Mouse (Mus musculus): ENCODE results near the gene Gata5.

Gene Gata5

DNA sequence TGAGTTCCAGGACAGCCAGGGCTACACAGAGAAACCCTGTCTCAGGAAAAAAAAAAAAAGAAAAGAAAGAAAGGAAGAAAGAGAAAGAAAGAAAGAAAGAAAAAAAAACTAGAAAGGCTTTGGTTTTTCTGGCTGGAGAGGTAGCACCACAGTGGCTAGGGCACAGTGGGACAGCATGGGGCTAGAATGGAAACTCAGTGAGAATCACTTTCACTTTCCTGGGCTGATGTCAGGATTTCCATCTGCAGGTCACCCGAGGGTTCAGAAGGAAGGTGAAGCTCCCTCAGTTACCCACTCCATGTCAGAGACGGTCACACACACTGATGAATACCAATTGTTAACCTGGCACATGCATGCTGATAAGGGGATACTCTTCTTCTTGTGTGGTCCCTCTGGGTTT is 26.8 kb downstream of the Gata5 start:
- no peak for DNase-seq (ENCODE audit: low spot score)

DNA sequence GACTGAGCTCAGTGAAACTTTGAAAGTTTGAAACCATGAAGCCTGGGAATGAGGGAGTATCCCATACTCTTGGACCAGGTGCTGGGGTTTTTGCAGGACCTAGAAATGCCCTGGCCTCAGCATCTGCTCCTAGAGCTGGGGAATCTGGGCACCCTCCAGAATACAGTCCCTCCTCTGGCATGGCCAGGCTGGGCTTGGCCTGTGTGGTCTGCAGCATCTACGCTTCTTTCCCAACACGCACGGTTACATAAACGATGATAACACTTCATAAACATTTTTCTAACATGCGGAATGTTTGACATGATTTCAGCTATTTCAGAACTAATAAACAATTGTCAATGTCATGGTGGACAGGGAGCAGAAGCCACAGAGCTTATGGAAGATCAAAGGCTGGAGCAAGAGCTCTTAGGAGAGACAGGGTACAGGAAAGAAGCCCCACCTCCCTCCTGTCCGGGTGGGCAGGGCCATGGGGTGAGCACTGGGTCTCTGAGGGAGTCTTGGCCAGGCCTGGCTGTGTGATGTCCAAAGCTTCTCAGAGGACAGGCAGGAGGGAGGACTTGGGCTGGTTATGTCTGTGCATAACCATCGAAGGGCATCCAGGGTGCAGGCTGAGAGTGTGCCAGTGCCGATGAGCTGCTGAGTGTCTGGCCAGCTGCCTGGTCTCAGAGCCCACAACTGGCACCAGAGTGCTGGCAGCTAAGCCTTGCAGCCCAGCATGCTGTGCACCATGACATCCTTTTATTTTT is 27.9 kb downstream of the Gata5 start:
- no peak for DNase-seq (ENCODE audit: low spot score)

DNA sequence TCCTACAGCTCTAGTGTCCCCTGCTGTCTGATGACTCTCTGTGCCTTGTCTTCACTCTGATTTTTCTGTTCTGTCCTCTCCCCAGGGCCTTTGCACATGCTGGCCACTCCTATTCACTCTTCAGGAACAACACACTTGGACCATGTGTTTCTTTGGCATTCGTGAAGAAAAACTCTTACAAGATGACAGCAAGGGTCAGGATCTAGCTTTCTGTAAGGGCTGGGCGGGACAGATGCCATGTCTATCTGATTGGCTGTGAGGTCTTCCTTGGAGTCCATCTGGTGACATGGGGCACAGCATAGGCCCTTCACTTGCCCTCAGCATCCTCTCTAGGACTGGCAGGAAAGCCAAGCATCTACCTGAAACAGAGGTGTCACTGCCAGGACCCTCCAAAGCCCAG is 28.5 kb downstream of the Gata5 start:
- no peak for DNase-seq (ENCODE audit: low spot score)

DNA sequence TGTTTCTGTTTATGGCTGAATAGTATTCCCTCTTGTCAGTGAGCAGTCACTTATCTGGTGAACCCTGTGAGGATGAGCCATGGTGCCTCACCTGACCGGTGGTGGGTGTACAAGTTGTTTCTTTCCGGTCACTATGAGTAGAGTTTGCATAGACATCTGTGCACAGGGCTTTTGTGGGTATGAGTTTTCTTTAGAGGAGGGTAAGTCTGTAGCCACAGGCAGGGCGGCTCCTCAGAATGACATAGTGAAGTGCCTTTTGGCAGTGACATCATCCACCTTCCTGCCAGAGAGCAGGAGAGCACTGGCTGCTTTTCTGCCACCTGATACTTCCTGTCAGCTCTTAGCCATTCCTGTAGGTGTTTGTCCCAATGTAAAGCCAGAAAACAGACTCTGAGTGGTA is 29.0 kb downstream of the Gata5 start:
- DNase-seq (ENCODE audit: low spot score): no peak

DNA sequence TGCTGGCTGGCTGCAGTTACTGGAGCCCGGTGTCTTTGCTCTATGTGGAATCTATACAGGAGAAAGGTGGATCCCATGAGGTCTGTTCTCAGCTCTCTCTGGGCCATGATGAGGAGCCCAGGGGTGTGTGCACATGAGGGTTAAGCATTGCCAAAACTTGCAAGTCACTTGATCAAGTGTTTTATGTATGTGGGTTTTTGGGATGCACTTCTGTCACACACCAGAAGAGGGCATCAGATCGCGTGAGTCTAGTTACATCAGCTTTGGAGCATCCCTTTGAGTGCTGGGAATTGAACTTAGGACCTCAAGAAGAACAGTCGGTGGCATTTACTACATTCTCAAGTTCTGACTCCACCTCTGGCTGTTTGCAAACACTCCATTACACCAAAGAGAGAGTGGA is 29.9 kb downstream of the Gata5 start:
- DNase-seq (ENCODE audit: low spot score): no peak

DNA sequence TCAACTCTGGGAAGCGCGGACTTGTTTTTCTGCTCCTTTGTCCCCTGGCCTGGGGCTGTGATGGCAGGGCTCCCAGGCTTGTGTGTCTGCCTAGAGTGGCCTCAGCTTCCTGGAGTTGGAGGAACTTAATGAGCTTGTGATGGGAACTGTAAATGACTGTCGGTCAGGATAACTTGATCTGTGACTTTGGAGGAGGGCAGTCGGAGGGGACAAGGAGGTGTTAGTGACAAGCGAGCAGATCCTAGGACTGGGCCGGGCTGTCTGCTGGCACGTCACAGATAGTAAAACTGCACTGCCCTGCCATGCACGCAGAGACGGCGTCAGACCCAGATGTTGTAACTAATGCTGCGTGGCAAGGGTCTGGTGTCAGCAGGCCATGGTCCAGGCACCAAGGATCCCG is 31.0 kb downstream of the Gata5 start:
- no peak for DNase-seq (ENCODE audit: low spot score)

DNA sequence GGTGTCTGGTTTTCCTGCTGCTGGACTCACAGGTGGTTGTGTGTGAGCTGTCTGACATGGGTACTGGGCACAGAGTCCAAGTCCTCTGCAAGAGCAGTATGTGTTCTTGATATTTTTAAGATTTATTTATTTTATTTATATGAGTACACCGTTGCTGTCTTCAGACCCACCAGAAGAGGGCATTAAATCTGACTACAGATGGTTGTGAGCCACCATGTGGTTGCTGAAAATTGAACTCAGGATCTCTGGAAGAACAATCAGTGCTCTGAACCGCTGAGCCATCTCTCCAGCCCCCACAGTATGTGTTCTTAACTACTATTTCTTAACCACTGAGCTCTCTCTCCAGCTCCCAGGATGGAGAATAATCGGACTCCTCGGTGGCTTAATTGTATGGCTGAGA is 32.3 kb downstream of the Gata5 start:
- no peak for DNase-seq (ENCODE audit: low spot score)

DNA sequence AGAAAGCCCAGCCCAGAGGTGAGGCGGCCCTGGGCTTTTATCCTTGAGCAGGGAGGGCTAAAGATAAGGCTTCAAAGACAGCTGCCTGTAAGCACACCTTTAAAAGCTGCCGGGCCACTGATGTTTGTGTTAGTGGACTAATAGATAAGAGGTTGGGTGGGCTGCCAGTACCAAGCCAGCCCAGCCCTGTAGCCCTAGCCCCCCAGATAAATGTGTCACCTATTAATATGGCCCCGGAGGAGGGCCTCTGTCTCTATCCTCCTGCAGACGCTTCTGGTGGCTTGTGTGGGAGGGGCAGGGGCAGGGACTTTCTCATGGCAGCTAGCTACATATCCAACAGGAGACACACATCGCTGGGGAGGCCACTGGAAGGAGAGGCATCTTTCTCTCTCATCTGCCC is 33.7 kb downstream of the Gata5 start:
- DNase-seq (ENCODE audit: low spot score): no peak

DNA sequence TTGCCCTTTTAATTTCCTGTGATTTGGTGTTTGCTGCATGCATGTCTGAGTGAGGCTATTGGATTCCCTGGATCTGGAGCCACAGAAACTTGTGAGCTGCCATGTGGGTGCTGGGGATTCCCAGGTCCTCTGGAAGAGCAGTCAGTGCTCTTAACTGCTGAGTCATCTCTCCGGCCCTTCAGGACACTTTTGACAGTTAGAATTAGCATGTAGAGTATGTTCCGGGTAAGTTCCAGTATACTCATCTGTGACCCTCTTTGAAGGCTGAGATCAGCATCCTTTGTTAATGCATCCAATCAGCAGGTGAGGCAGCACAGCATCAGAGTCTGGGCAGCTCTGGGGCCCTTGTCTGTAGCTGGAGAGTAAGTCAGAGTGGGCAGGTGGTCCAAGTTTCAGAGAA is 34.2 kb downstream of the Gata5 start:
- no peak for DNase-seq (ENCODE audit: low spot score)

DNA sequence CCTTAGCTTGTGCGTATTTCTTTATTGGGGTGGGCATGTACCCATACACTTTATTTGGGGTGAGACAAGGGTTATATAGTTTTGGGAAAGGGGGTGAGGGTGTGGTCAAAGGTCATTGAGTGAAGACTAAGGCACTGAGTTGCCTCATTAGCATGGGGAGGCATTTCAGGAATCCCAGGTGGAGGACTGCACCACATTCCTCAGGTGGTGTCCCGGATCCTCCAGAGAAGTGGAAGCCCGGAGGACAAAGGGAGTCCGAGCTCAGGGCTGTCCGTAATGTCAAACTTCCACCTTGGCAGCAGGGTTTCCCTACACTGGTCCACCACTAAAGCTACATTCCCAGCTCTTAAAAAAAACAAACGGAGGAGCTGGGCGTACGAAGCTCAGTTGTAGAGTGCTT is 41.6 kb downstream of the Gata5 start:
- DNase-seq (ENCODE audit: low spot score): no peak

DNA sequence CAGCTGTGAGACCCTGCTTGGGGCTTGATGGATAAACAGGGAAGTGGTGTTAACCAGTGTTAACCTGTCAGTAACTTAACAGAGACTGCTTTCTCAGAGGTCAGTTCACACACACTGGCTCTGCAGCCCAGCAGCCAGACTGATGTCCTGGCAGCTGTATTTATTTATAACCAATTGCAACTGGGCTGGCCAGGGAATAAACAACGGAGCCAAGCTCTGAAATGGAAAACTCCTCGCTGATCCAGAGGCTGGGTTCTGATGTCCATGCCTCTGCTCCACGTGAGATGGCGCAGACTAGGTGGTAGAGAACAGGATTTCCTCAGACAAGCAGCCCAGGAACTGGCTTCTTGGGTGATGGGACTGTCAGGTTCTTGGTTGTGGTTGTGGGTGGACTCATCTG is 42.5 kb downstream of the Gata5 start:
- no peak for DNase-seq (ENCODE audit: low spot score)

DNA sequence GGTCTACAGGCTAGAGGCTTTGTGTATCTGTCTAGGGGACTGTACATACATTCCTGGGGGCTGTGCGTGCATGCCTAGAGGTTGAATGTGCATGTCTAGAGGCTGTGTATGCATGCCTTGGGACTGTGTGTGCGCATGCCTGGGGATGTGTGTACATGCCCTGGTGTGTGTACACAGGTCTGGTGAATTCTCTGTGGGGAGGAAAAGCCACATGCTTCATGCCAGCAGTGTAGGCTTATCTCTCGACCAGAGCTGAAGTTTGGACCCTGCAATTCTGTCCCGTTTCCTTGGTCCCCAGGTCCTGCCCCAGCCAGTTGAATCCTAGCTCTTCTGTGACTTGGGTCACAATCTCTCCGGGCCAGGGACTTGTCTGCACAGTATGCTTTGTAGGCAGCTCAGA is 42.9 kb downstream of the Gata5 start:
- DNase-seq (ENCODE audit: low spot score): no peak

DNA sequence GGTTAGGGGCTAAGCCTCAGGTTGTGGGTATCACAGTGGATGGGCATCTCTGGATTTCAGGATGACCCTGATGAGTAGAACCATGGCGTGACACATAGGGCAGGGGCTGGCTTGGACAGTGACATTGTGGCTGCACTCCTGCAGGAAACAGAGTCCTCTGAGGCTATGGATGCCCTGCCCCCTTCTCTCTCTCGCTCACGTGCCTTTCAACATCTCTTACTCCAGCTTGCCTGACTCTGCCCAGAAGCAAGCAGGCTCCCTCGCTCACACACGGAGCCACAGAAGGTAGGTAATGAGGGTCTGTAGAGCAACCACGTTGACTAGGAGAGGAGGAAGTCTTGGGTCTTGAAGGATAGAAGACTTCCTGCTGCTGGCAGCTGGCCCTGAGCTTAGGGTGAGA is 44.0 kb downstream of the Gata5 start:
- DNase-seq (ENCODE audit: low spot score): no peak

DNA sequence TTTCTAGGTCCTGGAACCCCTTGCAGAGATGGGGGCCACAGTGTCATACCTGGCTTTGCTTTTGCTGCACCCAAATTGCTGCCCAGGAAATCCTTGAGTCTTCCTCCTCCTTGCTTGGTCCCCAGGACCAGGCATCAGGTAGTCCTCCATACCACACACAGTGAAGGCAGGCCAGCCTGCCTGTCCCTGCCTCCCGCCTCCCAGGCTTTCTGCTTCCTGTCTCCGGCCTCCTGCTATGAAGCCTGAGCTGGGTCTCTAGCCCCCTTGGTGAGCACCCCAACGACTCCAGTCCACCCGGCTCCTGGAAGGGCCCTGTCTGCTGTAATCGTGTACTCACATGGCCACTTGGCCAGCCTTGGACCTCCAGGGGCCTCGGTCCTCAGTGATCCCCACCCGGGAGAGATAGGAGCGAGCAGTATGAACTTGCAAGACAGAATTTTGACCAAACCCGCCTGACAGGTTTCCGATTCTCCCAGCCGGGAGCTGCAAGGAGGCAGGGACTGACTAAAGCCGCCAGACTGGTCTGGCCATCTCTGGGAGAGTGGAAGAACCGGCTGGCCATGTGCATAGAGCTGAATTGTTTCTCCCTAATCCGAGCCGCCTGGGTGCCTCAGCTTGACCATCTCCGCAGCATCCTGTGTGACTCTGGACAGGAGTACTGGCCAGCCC is 44.9 kb downstream of the Gata5 start, which contains the start of gene Rbbp8nl:
Rbbp8nl (minus strand) TSS at position 440 of the 669 bp plus-strand sequence.
- no peak for DNase-seq (ENCODE audit: low spot score)

DNA sequence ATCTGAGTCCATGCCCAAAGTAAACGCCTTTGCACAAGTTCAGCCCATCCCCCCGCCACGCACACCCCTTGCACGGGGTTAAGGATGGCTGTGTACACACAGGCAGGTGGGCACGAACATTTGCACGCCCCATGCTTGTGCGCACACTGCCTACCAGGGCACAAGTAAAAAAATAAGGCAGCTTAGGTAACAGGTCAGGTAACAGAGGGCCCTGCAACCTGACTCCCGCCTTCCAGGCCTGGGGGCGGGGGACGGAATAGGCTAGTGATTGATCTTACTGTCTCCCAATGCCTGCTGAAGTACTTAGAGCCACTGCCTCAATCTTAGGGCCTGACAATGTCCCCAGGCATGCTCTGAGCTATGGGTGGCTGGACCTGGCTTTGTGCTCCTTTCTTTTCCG is 45.5 kb downstream of the Gata5 start:
- DNase-seq (ENCODE audit: low spot score): no peak

DNA sequence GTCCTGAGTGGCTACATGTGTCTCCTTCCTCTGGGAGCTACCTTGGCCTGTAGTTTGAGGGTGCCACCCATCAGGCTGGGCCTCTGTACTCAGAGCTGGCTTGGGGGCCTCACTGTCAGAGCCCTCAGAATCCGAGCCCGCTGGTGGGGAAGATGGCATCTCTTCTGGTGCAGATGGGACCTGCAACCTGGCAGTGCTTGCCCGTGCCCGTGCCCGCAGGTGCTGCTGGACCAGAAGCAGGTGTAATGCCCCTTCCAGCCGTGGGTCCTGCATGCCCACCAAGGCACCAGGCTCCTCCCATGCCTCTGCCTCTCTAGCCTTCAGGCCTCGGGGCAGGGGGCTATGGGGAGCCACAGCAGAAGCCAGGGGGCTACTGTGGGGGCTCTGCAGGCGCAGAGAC is 55.2 kb downstream of the Gata5 start:
- DNase-seq (ENCODE audit: low spot score): no peak

DNA sequence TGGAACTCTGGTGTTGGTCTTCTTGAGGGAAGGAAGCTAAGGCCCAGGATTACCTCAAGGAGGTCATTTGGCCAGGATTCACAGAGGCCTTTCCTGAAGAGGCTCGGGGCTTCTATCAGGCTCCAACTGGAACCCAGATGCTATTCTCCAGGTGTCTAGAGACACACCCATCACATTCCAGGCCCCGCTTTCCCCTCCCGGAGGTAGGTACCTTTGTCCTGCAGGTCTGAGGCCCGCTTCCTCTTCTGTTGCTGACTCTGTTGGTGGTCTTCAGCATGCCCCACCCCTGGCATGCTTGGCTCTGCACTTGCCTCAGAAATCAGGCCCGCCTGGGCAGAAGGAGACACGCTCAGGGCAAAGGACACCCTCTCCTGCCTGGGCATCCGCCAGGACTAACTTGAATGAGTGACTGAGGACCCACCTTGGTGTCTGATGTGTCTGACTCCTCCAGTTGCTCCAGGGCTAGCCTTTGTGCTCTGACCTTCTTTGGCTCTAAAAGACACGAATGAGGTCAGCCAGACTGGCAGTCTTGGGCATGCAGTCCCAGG is 56.7 kb downstream of the Gata5 start:
- no peak for DNase-seq (ENCODE audit: low spot score)

DNA sequence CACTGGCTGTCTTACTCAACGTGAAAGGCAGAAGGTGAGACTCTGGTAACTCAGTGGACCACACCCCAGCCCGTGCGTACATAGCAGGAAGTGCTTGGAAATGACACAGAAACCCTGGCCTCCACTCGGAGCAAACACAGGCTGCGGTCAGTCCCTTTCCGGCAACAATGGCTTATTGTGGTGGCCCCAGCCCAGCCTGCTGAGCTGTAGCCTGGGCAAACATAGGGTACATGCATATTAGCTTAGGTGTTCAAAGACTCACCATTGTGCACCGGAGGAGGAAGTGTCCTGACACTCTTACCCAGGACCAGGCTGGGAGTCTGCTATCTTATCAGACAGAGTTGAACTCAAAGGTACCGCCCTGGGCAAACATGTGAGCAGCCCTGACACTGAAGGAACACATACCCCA is 57.6 kb downstream of the Gata5 start:
- DNase-seq (ENCODE audit: low spot score): no peak

DNA sequence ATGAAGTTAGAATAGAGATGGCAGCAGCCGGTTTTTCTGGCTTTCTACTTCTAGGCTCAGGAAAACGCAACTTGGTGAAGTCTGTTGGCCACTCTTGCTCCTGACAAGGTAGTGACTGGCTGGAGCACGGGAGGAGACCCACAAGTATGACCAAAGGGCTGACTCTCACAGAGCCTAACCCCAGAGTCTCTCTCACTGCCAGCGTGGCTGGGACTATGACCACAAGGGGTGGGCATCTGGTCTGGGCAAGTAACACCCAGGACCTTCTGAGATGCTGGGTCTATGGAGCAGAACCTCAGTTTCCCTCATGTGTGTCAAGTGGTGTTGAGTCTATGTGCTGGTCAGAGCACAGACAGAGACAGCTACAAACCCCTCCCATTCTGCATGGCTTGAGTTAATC is 58.1 kb downstream of the Gata5 start:
- no peak for DNase-seq (ENCODE audit: low spot score)

DNA sequence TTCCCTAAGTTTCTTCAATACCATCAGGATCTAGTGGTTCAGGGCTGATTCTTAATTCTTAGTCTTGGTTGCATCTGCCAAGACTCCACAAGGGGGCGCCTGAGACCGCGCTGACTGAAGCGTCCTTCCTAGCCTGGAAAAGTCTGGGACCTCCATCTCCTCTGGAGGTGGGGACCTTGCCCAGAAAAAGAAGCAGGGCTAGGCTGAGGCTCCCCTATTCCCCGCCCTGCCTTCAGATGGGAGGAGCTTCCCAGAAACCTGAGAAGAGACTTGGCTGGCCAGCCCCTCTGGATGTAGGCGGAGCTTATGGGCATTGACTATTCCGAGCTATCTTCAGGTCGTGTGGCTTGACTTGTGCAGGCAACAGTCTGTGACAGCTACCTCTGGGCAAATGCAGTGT is 58.7 kb downstream of the Gata5 start:
- peak; percentile 67 for DNase-seq (ENCODE audit: low spot score)

Measured in c-Kit-positive CD71-positive TER-119-positive erythroid progenitor cells, embryonic 14.5 days (primary cell).